Mouse (Mus musculus) C3H10T1/2 (cell line): Measurements from ENCODE around the gene Ube2t. TPM values are rescaled to one million over a fixed set of nuclear protein-coding genes. Genes with fewer than 3 reads are reported as not detected.

Source experiments
- polyA plus RNA-seq, 2 experiments: library from polyadenylated mRNA; unstranded; fragments of >200 nt; fragmentation: generic; extraction: Trizol; gene quantifications; one replicate each; pipeline ENCODE4 v1.2.1; 2012; ENCODE audit warnings: missing spikeins in 2 of 2

The Ube2t gene
- polyA plus RNA-seq = 1 to 10 TPM; 3.4 to 6.4 TPM

GRCm38 (mm10) chr1:134962053-134962803 is at the start of gene Ube2t:
Gene Ube2t (plus strand): TSS chr1:134962565.

GRCm38 (mm10) chr1:134955637-134956176 is 6.7 kb upstream of the Ube2t start, which contains the start of gene Ppp1r12b:
Gene Ppp1r12b (minus strand): TSS chr1:134955942.

Other genes with a start within 250 kb of the Ube2t start
- gene Ppp1r12b, start 6.6 kb upstream of the Ube2t start, polyA plus RNA-seq = 1 to 10 TPM in 1 of 2 experiments, under 1 TPM in 1; 0.83 to 8.5 TPM
- gene Lgr6, start 142.7 kb downstream of the Ube2t start, polyA plus RNA-seq = 1 to 10 TPM in 1 of 2 experiments, under 1 TPM in 1; 0.08 to 3.7 TPM
- gene Ptpn7, start 170.1 kb downstream of the Ube2t start, polyA plus RNA-seq = under 1 TPM; 0.02 to 0.05 TPM
- gene Arl8a, start 184.3 kb downstream of the Ube2t start, polyA plus RNA-seq = 10 to 100 TPM; 18.0 to 55.7 TPM
- gene Gpr37l1, start 205.1 kb downstream of the Ube2t start, polyA plus RNA-seq = under 1 TPM in 1 of 2 experiments, not detected in 1; 0.05 TPM